Mouse (Mus musculus): Measurements from ENCODE around the gene Avl9. TPM values are rescaled to one million over a fixed set of nuclear protein-coding genes. Genes with fewer than 3 reads are reported as not detected.

Gene Avl9
- polyA plus RNA-seq, 1 experiment, result 3.6 TPM

- Histone ChIP-seq H3K4me1 (ENCODE audit: control insufficient read depth, insufficient read depth, low read length) (no peaks in the 10 kb centered on the region), H3K27ac (ENCODE audit: control insufficient read depth, insufficient read depth, low read depth, low read length, poor library complexity) (no peak overlapping the region), H3K4me3 (replicated peaks; ENCODE audit: control insufficient read depth, low read depth, low read length) (no peak overlapping the region)
- TF ChIP-seq CTCF (IDR thresholded peaks at IDR 0.05; ENCODE audit: control insufficient read depth, insufficient read depth, low read length), result no peak
- no peak for TF ChIP-seq POLR2A (IDR thresholded peaks at IDR 0.05; ENCODE audit: borderline replicate concordance, control insufficient read depth, low read depth, low read length)
- 92% methylated on average over 5 of the region's 5 CpGs for WGBS
Measured at GRCm38 (mm10) chr6:56779636-56780035, 64.9 kb downstream of the Avl9 start.

DNA sequence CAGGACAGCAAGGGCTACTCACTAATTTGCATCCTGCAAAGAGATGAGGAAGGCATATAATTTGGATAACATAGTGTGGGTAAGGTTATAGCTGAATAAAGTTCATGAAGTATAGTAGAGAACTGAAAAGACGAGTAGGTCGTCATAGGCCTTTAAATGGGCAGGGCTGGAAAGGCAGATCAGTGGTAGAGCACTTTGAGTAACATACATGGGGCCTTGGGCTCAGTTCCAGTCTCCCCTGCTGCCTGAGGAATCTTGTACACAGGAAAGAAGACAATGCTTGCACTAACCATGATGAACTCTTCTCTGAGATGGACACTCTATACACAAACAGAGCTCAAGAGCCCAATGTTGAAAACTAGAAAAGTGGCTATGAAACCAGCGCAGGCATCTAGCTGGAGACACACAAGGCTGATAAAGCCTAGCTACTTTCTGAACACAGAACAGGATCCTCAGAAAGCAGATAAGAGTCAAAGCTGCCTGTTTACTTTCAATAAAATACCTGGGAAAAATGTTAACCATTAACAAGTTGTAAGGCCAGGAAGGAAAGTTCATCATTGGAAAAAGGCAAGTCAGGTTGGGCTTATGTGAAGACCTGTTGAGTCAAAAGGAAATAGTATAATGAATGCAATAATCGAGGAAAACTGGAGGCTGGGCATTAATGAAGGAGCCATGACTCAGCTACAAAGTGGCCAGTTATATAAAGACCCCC is 69.0 kb downstream of the Avl9 start:
- WGBS, result 62% methylated on average over 4 of the region's 4 CpGs
- Histone ChIP-seq H3K4me1 (ENCODE audit: control insufficient read depth, insufficient read depth, low read length) (no peaks in the 10 kb centered on the region; the same call in 1 of the 2 replicates), H3K4me3 (replicated peaks; ENCODE audit: control insufficient read depth, low read depth, low read length) (no peak overlapping the region), H3K27ac (ENCODE audit: control insufficient read depth, insufficient read depth, low read depth, low read length, poor library complexity) (no peak overlapping the region)
- TF ChIP-seq CTCF (IDR thresholded peaks at IDR 0.05; ENCODE audit: control insufficient read depth, insufficient read depth, low read length) (no peak), POLR2A (IDR thresholded peaks at IDR 0.05; ENCODE audit: borderline replicate concordance, control insufficient read depth, low read depth, low read length) (no peak)

- WGBS, result 63% methylated on average over 5 of the region's 5 CpGs
- TF ChIP-seq CTCF (IDR thresholded peaks at IDR 0.05; ENCODE audit: control insufficient read depth, insufficient read depth, low read length) (no peak), POLR2A (IDR thresholded peaks at IDR 0.05; ENCODE audit: borderline replicate concordance, control insufficient read depth, low read depth, low read length) (no peak)
- H3K27ac ChIP-seq (ENCODE audit: control insufficient read depth, insufficient read depth, low read depth, low read length, poor library complexity), result no peak overlapping the region
- no peak overlapping the region for H3K4me3 ChIP-seq (replicated peaks; ENCODE audit: control insufficient read depth, low read depth, low read length)
- H3K4me1 ChIP-seq (ENCODE audit: control insufficient read depth, insufficient read depth, low read length), result no peaks in the 10 kb centered on the region; the same call in 1 of the 2 replicates
Measured at GRCm38 (mm10) chr6:56785068-56785467, 70.4 kb downstream of the Avl9 start.

- H3K4me3 ChIP-seq (replicated peaks; ENCODE audit: control insufficient read depth, low read depth, low read length), result no peak overlapping the region
- H3K27ac ChIP-seq (ENCODE audit: control insufficient read depth, insufficient read depth, low read depth, low read length, poor library complexity), result no peak overlapping the region
- 51% methylated on average over 2 of the region's 2 CpGs for WGBS
- H3K4me1 ChIP-seq (ENCODE audit: control insufficient read depth, insufficient read depth, low read length), result no peaks in the 10 kb centered on the region; the same call in 1 of the 2 replicates
- TF ChIP-seq POLR2A (IDR thresholded peaks at IDR 0.05; ENCODE audit: borderline replicate concordance, control insufficient read depth, low read depth, low read length) (no peak), CTCF (IDR thresholded peaks at IDR 0.05; ENCODE audit: control insufficient read depth, insufficient read depth, low read length) (no peak)
Measured at GRCm38 (mm10) chr6:56787668-56788067, 73.0 kb downstream of the Avl9 start.

GRCm38 (mm10) chr6:56789336-56789735 is 74.6 kb downstream of the Avl9 start:
- TF ChIP-seq CTCF (IDR thresholded peaks at IDR 0.05; ENCODE audit: control insufficient read depth, insufficient read depth, low read length) (no peak), POLR2A (IDR thresholded peaks at IDR 0.05; ENCODE audit: borderline replicate concordance, control insufficient read depth, low read depth, low read length) (no peak)
- H3K4me1 ChIP-seq (ENCODE audit: control insufficient read depth, insufficient read depth, low read length), result no peaks in the 10 kb centered on the region; the same call in 1 of the 2 replicates
- no peak overlapping the region for H3K27ac ChIP-seq (ENCODE audit: control insufficient read depth, insufficient read depth, low read depth, low read length, poor library complexity)
- H3K4me3 ChIP-seq (replicated peaks; ENCODE audit: control insufficient read depth, low read depth, low read length), result no peak overlapping the region
- 58% methylated on average over 3 of the region's 3 CpGs for WGBS

DNA sequence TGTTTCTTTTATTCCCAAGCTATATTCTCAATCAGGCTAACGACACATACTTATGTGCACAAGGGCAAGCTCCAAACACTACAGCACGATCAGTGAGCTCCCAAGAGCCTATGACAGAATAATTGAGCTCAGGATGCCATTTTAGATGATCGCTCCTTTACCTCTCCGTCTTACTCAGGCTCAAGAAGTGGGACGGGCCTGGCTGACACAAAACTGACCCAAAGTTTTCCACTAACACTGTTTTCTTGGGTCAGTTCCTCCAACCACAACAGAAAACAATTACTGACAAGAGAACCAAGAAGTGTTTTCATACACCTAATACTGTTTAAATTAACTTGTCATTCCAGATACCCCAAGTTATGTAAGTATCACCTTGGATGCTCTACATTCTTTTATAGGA is 80.1 kb downstream of the Avl9 start:
- WGBS, result 80% methylated on average over 5 of the region's 5 CpGs
- TF ChIP-seq POLR2A (IDR thresholded peaks at IDR 0.05; ENCODE audit: borderline replicate concordance, control insufficient read depth, low read depth, low read length) (no peak), CTCF (IDR thresholded peaks at IDR 0.05; ENCODE audit: control insufficient read depth, insufficient read depth, low read length) (no peak)
- Histone ChIP-seq H3K4me1 (ENCODE audit: control insufficient read depth, insufficient read depth, low read length) (no peaks in the 10 kb centered on the region; the same call in 1 of the 2 replicates), H3K4me3 (replicated peaks; ENCODE audit: control insufficient read depth, low read depth, low read length) (no peak overlapping the region), H3K27ac (ENCODE audit: control insufficient read depth, insufficient read depth, low read depth, low read length, poor library complexity) (no peak overlapping the region)

DNA sequence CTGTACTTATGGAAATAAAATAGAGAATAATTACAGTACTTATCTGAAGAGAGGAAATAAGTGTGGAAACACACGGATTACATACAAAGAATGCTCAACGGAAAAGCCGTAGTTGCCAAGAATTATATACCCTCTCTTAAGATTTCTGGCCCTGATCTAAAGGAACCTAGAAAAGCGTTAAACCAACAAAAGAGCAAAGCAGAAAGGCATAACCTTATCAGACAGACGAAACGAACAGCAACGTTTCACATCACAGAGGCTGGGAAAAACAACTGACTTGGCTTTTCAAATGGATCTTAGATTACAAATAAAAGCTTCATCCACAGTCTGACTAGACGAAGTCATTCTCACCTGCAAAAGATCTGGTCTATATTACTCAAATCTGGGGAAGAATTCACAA is 81.5 kb downstream of the Avl9 start:
- H3K4me3 ChIP-seq (replicated peaks; ENCODE audit: control insufficient read depth, low read depth, low read length), result peak overlapping the region; percentile 94
- WGBS, result under 1% methylated on average over 8 of the region's 8 CpGs
- no peak for TF ChIP-seq CTCF (IDR thresholded peaks at IDR 0.05; ENCODE audit: control insufficient read depth, insufficient read depth, low read length)
- no peak for TF ChIP-seq POLR2A (IDR thresholded peaks at IDR 0.05; ENCODE audit: borderline replicate concordance, control insufficient read depth, low read depth, low read length)
- no peak overlapping the region for H3K27ac ChIP-seq (ENCODE audit: control insufficient read depth, insufficient read depth, low read depth, low read length, poor library complexity)
- no peaks in the 10 kb centered on the region; the same call in 1 of the 2 replicates for H3K4me1 ChIP-seq (ENCODE audit: control insufficient read depth, insufficient read depth, low read length)

- TF ChIP-seq POLR2A (IDR thresholded peaks at IDR 0.05; ENCODE audit: borderline replicate concordance, control insufficient read depth, low read depth, low read length) (peak; percentile 27; the same call in 1 of the 2 replicates), CTCF (IDR thresholded peaks at IDR 0.05; ENCODE audit: control insufficient read depth, insufficient read depth, low read length) (no peak)
- under 1% methylated on average over 16 of the region's 16 CpGs for WGBS
- Histone ChIP-seq H3K4me1 (ENCODE audit: control insufficient read depth, insufficient read depth, low read length) (no peaks in the 10 kb centered on the region; the same call in 1 of the 2 replicates), H3K27ac (ENCODE audit: control insufficient read depth, insufficient read depth, low read depth, low read length, poor library complexity) (peak overlapping the region; percentile 100), H3K4me3 (replicated peaks; ENCODE audit: control insufficient read depth, low read depth, low read length) (peak overlapping the region; percentile 94)
Measured at GRCm38 (mm10) chr6:56796668-56797141, 82.0 kb downstream of the Avl9 start.
